Mouse (Mus musculus) neutrophil, adult 59 days (primary cell): ENCODE data around the gene Tmem145. TPM values are rescaled to one million over a fixed set of nuclear protein-coding genes. Genes with fewer than 3 reads are reported as not detected.

Source experiments
- total RNA-seq, 2 experiments: library from RNA; stranded (reverse); gene quantifications; 1 replicate in 1 of 2; 2 replicates in 1 of 2; pipeline ENCODE4 v1.2.4; 2023

Tmem145 gene
- not detected for total RNA-seq

GRCm38 (mm10) chr7:25305956-25306613 lies at the start of gene Tmem145:
Gene Tmem145, plus strand, starts transcription at chr7:25306106.

GRCm38 (mm10) chr7:25267301-25267750 lies 38.6 kb upstream of the Tmem145 start, which contains the start of gene Cic:
Gene Cic, plus strand, starts transcription at chr7:25267704.

GRCm38 (mm10) chr7:25297454-25298325 lies 8.2 kb upstream of the Tmem145 start, which contains the start of gene Pafah1b3:
Gene Pafah1b3, minus strand, starts transcription at chr7:25297986.

GRCm38 (mm10) chr7:25301063-25301462 lies 4.8 kb upstream of the Tmem145 start, which contains the start of gene Prr19:
Gene Prr19, plus strand, starts transcription at chr7:25301411.

GRCm38 (mm10) chr7:25316532-25317445 lies 10.9 kb downstream of the Tmem145 start, which contains the start of gene Megf8:
Gene Megf8, plus strand, starts transcription at chr7:25317164.

Other genes with a start within 250 kb of the Tmem145 start
- gene Grik5, start 233.8 kb upstream of the Tmem145 start, total RNA-seq, result 1 to 10 TPM; 3.5 to 3.7 TPM
- 10 to 100 TPM; 12.7 to 14.1 TPM for gene Zfp574, start 233.5 kb upstream of the Tmem145 start, total RNA-seq
- gene Pou2f2, start 126.4 kb upstream of the Tmem145 start, total RNA-seq, result 10 to 100 TPM; 11.7 to 17.2 TPM
- gene Dedd2, start 85.5 kb upstream of the Tmem145 start, total RNA-seq, result 100 to 1,000 TPM; 131 to 137 TPM
- 10 to 100 TPM in 1 of 2 experiments, 1 to 10 TPM in 1; 9.5 to 11.0 TPM for gene Zfp526, start 84.7 kb upstream of the Tmem145 start, total RNA-seq
- gene Gsk3a, start 68.3 kb upstream of the Tmem145 start, total RNA-seq, result 10 to 100 TPM; 84.5 to 86.1 TPM
- 10 to 100 TPM; 10.1 to 12.8 TPM for gene Erf, start 55.3 kb upstream of the Tmem145 start, total RNA-seq
- gene Cic, start 38.4 kb upstream of the Tmem145 start, total RNA-seq, result 100 to 1,000 TPM; 185 to 219 TPM
- gene Pafah1b3, start 8.1 kb upstream of the Tmem145 start, total RNA-seq, result 10 to 100 TPM in 1 of 2 experiments, 1 to 10 TPM in 1; 8.1 to 12.4 TPM
- not detected for gene Prr19, start 4.7 kb upstream of the Tmem145 start, total RNA-seq
- gene Megf8, start 11.1 kb downstream of the Tmem145 start, total RNA-seq, result 1 to 10 TPM; 2.3 to 3.3 TPM
- gene Cnfn, start 63.6 kb downstream of the Tmem145 start, total RNA-seq, result not detected
- 10 to 100 TPM; 39.6 to 45.4 TPM for gene Lipe, start 92.6 kb downstream of the Tmem145 start, total RNA-seq
- not detected for gene Cxcl17, start 106.8 kb downstream of the Tmem145 start, total RNA-seq
- gene Ceacam1, start 171.5 kb downstream of the Tmem145 start, total RNA-seq, result 100 to 1,000 TPM; 245 to 270 TPM
- 10 to 100 TPM; 33.5 to 35.1 TPM for gene Ceacam2, start 233.8 kb downstream of the Tmem145 start, total RNA-seq